Mouse (Mus musculus) CH12.LX (cell line): ENCODE measurements at regions not wholly inside any gene's neighbourhood (a gene's known extent, or its start where the extent isn't known, plus 50 kb on each side); places are given as distances from the start of the nearest gene placed in this dataset.

Experiments used
- DNase-seq: peaks from one replicate; pipeline ENCODE4 v3.0.0-alpha.2; 2013; ENCODE audit errors: extremely low read depth
- H3K27ac ChIP-seq: 2 replicates; pipeline ENCODE4 v1.5.1; 2012; ENCODE audit warnings: low read depth, mild to moderate bottlenecking, control low read depth, moderate library complexity; ENCODE audit not compliant: insufficient read depth
- H3K27me3 ChIP-seq: replicated peaks from 2 replicates; pipeline ENCODE3; 2012; ENCODE audit warnings: inconsistent platforms
- H3K36me3 ChIP-seq, 2 experiments: replicated peaks in 1 of 2; 2 replicates each; pipeline versions ENCODE3 to v1.6.1; 2012; ENCODE audit warnings: inconsistent platforms in 1 of 2, low read length in 1 of 2, mild to moderate bottlenecking in 1 of 2, mixed read lengths in 1 of 2, moderate library complexity in 1 of 2; ENCODE audit not compliant: control insufficient read depth in 1 of 2, insufficient read depth in 1 of 2
- H3K4me1 ChIP-seq, 2 experiments: 2 replicates each; pipeline ENCODE4 v1.6.1; 2012; ENCODE audit warnings: inconsistent platforms in 1 of 2, moderate library complexity in 1 of 2; ENCODE audit not compliant: insufficient read depth in 2 of 2, control insufficient read depth in 1 of 2
- H3K4me2 ChIP-seq: 2 replicates; pipeline ENCODE4 v1.6.1; 2012; ENCODE audit warnings: low read depth, mild to moderate bottlenecking, control low read depth; ENCODE audit not compliant: poor library complexity, insufficient read depth, severe bottlenecking
- H3K4me3 ChIP-seq, 3 experiments: fragments of 150-350 bp in 1 of 3; sonication (generic) in 1 of 3; replicated peaks in 1 of 3; 2 replicates each; pipeline versions ENCODE3 to v1.5.1; 2011 to 2012; ENCODE audit warnings: low read depth in 2 of 3, low read length in 2 of 3, mild to moderate bottlenecking in 2 of 3, moderate library complexity in 2 of 3, control low read depth in 1 of 3, improper control_type of control experiment in 1 of 3, inconsistent platforms in 1 of 3, mixed read lengths in 1 of 3; ENCODE audit not compliant: poor library complexity in 1 of 3
- H3K79me2 ChIP-seq: replicated peaks from 2 replicates; pipeline ENCODE4 v1.6.1; 2012; ENCODE audit warnings: mild to moderate bottlenecking, moderate library complexity; ENCODE audit not compliant: control insufficient read depth, poor library complexity, insufficient read depth, severe bottlenecking; ENCODE audit errors: extremely low read depth
- H3K9ac ChIP-seq: 2 replicates; pipeline ENCODE4 v1.6.1; 2012; ENCODE audit warnings: low read depth, mild to moderate bottlenecking, control low read depth, moderate library complexity; ENCODE audit not compliant: insufficient read depth
- H3K9me3 ChIP-seq: replicated peaks from 2 replicates; pipeline ENCODE3; 2012; ENCODE audit warnings: low read length, inconsistent platforms, mixed read lengths
- CTCF ChIP-seq, 2 experiments: IDR thresholded peaks in 1 of 2; conservative IDR thresholded peaks in 1 of 2; 2 replicates each; pipeline ENCODE4 v1.5.1; 2011 to 2012; ENCODE audit warnings: low read depth in 2 of 2, low read length in 2 of 2, improper control_type of control experiment in 1 of 2, inconsistent platforms in 1 of 2, mild to moderate bottlenecking in 1 of 2, moderate library complexity in 1 of 2
- E2F4 ChIP-seq: IDR thresholded peaks from 2 replicates; pipeline ENCODE4 v1.6.1; 2011; ENCODE audit warnings: low read depth, low read length, improper control_type of control experiment; ENCODE audit not compliant: insufficient replicate concordance
- GABPA ChIP-seq: IDR thresholded peaks from 2 replicates; pipeline ENCODE4 v1.6.1; 2012; ENCODE audit warnings: low read depth, low read length, improper control_type of control experiment, inconsistent platforms; ENCODE audit not compliant: insufficient replicate concordance
- HCFC1 ChIP-seq: IDR thresholded peaks from 2 replicates; pipeline ENCODE4 v1.6.1; 2012; ENCODE audit warnings: low read depth, mild to moderate bottlenecking, inconsistent platforms, low read length, improper control_type of control experiment
- JUN ChIP-seq: IDR thresholded peaks from 2 replicates; pipeline ENCODE4 v1.6.1; 2011; ENCODE audit warnings: low read depth, mild to moderate bottlenecking, low read length, improper control_type of control experiment, moderate library complexity; ENCODE audit not compliant: insufficient read depth
- JUND ChIP-seq: conservative IDR thresholded peaks from 2 replicates; pipeline ENCODE4 v1.6.1; 2011; ENCODE audit warnings: low read depth, low read length, improper control_type of control experiment
- KAT2A ChIP-seq: IDR thresholded peaks from 2 replicates; pipeline ENCODE4 v1.6.1; 2012; ENCODE audit warnings: low read length, improper control_type of control experiment, inconsistent platforms; ENCODE audit not compliant: insufficient replicate concordance
- MAX ChIP-seq: IDR thresholded peaks from 2 replicates; pipeline ENCODE4 v1.6.1; 2011; ENCODE audit warnings: low read length, improper control_type of control experiment
- MAZ ChIP-seq: IDR thresholded peaks from 2 replicates; pipeline ENCODE4 v1.6.1; 2012; ENCODE audit warnings: low read depth, mild to moderate bottlenecking, inconsistent platforms, low read length, improper control_type of control experiment, moderate library complexity
- MYC ChIP-seq: IDR thresholded peaks from 2 replicates; pipeline ENCODE4 v1.6.1; 2011; ENCODE audit warnings: low read depth, mild to moderate bottlenecking, improper control_type of control experiment, low read length
- NRF1 ChIP-seq: IDR thresholded peaks from 2 replicates; pipeline ENCODE4 v1.6.1; 2014; ENCODE audit warnings: low read depth, mild to moderate bottlenecking, inconsistent platforms, low read length, improper control_type of control experiment, moderate library complexity
- RAD21 ChIP-seq: IDR thresholded peaks from 2 replicates; pipeline ENCODE4 v1.6.1; 2011; ENCODE audit warnings: low read depth, mild to moderate bottlenecking, low read length, improper control_type of control experiment, moderate library complexity
- RCOR1 ChIP-seq: conservative IDR thresholded peaks from 2 replicates; pipeline ENCODE4 v1.6.1; 2012; ENCODE audit warnings: low read depth, mild to moderate bottlenecking, inconsistent platforms, low read length, improper control_type of control experiment
- SIN3A ChIP-seq: IDR thresholded peaks from 2 replicates; pipeline ENCODE4 v1.6.1; 2012; ENCODE audit warnings: low read length, improper control_type of control experiment, inconsistent platforms
- TCF12 ChIP-seq: IDR thresholded peaks from 2 replicates; pipeline ENCODE4 v1.6.1; 2014; ENCODE audit warnings: low read depth, mild to moderate bottlenecking, inconsistent platforms, low read length, improper control_type of control experiment
- USF1 ChIP-seq: IDR thresholded peaks from 2 replicates; pipeline ENCODE4 v1.6.1; 2014; ENCODE audit warnings: low read depth, mild to moderate bottlenecking, inconsistent platforms, low read length, improper control_type of control experiment
- ZC3H11A ChIP-seq: IDR thresholded peaks from 2 replicates; pipeline ENCODE4 v1.6.1; 2012; ENCODE audit warnings: low read depth, mild to moderate bottlenecking, inconsistent platforms, low read length, improper control_type of control experiment
- ZMIZ1 ChIP-seq: IDR thresholded peaks from 2 replicates; pipeline ENCODE4 v1.6.1; 2012; ENCODE audit warnings: low read depth, mild to moderate bottlenecking, inconsistent platforms, low read length, improper control_type of control experiment
- dilution Hi-C: fragments of 300-500 bp; cut with MboI; formaldehyde crosslinking; loops from 2 replicates; pipeline ENCODE4 v1.14.3; 2020; ENCODE audit warnings: low sequenced_read_pairs; ENCODE audit not compliant: extremely low pct_unique_long_range_greater_than_20kb, extremely low pct_ligation_motif_present
- in situ Hi-C: fragments of 300-500 bp; cut with MboI; formaldehyde crosslinking; loops from 3 replicates; pipeline ENCODE4 v1.14.3; 2019; ENCODE audit warnings: low sequenced_read_pairs, low pct_ligation_motif_present, low pct_unique_long_range_greater_than_20kb, mixed read lengths

GRCm38 (mm10) chr16:48155355-48155754 lies 128.2 kb upstream of the Dppa4 start:
- no peaks in the 10 kb centered on the region for H3K4me1 ChIP-seq
- H3K36me3 ChIP-seq: no peaks in the 10 kb centered on the region
- H3K9me3 ChIP-seq: peaks cover 57% of the 10 kb centered on the region
- no peak overlapping the region for H3K27ac ChIP-seq
- H3K4me2 ChIP-seq: no peak overlapping the region
- H3K27me3 ChIP-seq: no peaks in the 10 kb centered on the region
- no peaks in the 10 kb centered on the region for H3K79me2 ChIP-seq
- TF ChIP-seq NRF1: no peak
- TF ChIP-seq MYC: no peak
- TF ChIP-seq RAD21: no peak
- TF ChIP-seq SIN3A: no peak
- TF ChIP-seq JUND: no peak
- TF ChIP-seq TCF12: no peak
- TF ChIP-seq MAZ: no peak
- TF ChIP-seq MAX: no peak
- TF ChIP-seq GABPA: no peak
- TF ChIP-seq ZC3H11A: no peak
- no peak for TF ChIP-seq ZMIZ1
- DNase-seq: no peak
- in situ Hi-C loops (no loop called here), dilution Hi-C loops (no loop called here)
- H3K9ac ChIP-seq: no peak overlapping the region
- H3K4me3 ChIP-seq: no peak overlapping the region

GRCm38 (mm10) chr16:48190399-48190798 lies 93.1 kb upstream of the Dppa4 start:
- no peaks in the 10 kb centered on the region for H3K79me2 ChIP-seq
- no peak for DNase-seq
- H3K27ac ChIP-seq: no peak overlapping the region
- TF ChIP-seq HCFC1: no peak
- TF ChIP-seq USF1: no peak
- no peak for TF ChIP-seq JUN
- no peak for TF ChIP-seq RCOR1
- no peak overlapping the region for H3K4me3 ChIP-seq
- no peaks in the 10 kb centered on the region for H3K4me1 ChIP-seq
- dilution Hi-C loops (no loop called here), in situ Hi-C loops (no loop called here)
- H3K9ac ChIP-seq: no peak overlapping the region
- no peaks in the 10 kb centered on the region for H3K27me3 ChIP-seq
- H3K4me2 ChIP-seq: no peak overlapping the region
- peaks cover 47% of the 10 kb centered on the region for H3K9me3 ChIP-seq
- H3K36me3 ChIP-seq: no peaks in the 10 kb centered on the region

- TF ChIP-seq KAT2A (no peak), E2F4 (no peak), CTCF (conservative IDR thresholded peaks at IDR 0.05 in 1 of 2, IDR thresholded peaks at IDR 0.05 in 1 of 2; ENCODE audit: low read depth in 2 of 2, low read length in 2 of 2) (no peak), HCFC1 (no peak), ZC3H11A (no peak)
- H3K79me2 ChIP-seq: no peaks in the 10 kb centered on the region
- no peak overlapping the region for H3K27ac ChIP-seq
- H3K4me2 ChIP-seq: no peak overlapping the region
- H3K36me3 ChIP-seq: no peaks in the 10 kb centered on the region
- no peaks in the 10 kb centered on the region for H3K27me3 ChIP-seq
- dilution Hi-C loops (no loop called here), in situ Hi-C loops (no loop called here)
- peaks cover 56% of the 10 kb centered on the region for H3K9me3 ChIP-seq
- H3K4me1 ChIP-seq: no peaks in the 10 kb centered on the region
- no peak overlapping the region for H3K4me3 ChIP-seq
- no peak for DNase-seq
- no peak overlapping the region for H3K9ac ChIP-seq
These were observed 91.3 kb upstream of the Dppa4 start for GRCm38 (mm10) chr16:48192197-48192596.
